Mouse (Mus musculus) layer of hippocampus, adult 9-11 months (tissue): ENCODE data around the gene Plaa.
"Not testable (repeated sequence)": the region's sequence is repeated elsewhere in the genome, so short reads cannot be mapped to it uniquely, and the experiment has no call there.

ENCODE experiments used
- DNase-seq: peaks from one replicate; pipeline ENCODE4 v3.0.0; 2022

Plaa gene

GRCm38 (mm10) chr4:94603031-94603629 is at the start of gene Plaa:
TSS of gene Plaa (minus strand) at chr4:94603244.
- peak; percentile 94 for DNase-seq

GRCm38 (mm10) chr4:94650426-94651175 is 47.6 kb upstream of the Plaa start:
- DNase-seq: not testable (repeated sequence)

- no peak for DNase-seq
Observed at GRCm38 (mm10) chr4:94649920-94650319, 46.9 kb upstream of the Plaa start, which contains the start of gene Lrrc19. TSS of gene Lrrc19 (minus strand) at chr4:94650144.

GRCm38 (mm10) chr4:94643141-94643540 is 40.1 kb upstream of the Plaa start:
- DNase-seq: peak; percentile 16

- no peak for DNase-seq
Observed at GRCm38 (mm10) chr4:94620077-94620476, 17.0 kb upstream of the Plaa start.

GRCm38 (mm10) chr4:94614627-94615006 is 11.6 kb upstream of the Plaa start:
- DNase-seq: no peak

- peak; percentile 96 for DNase-seq
Observed at GRCm38 (mm10) chr4:94613972-94614626, 11.1 kb upstream of the Plaa start, which contains the start of gene Ift74. TSS of gene Ift74 (plus strand) at chr4:94614491.

GRCm38 (mm10) chr4:94610339-94610738 is 7.3 kb upstream of the Plaa start:
- no peak for DNase-seq

GRCm38 (mm10) chr4:94605591-94605990 is 2.5 kb upstream of the Plaa start:
- no peak for DNase-seq

- DNase-seq: no peak
Observed at GRCm38 (mm10) chr4:94604452-94605019, 1.5 kb upstream of the Plaa start.

- no peak for DNase-seq
Observed at GRCm38 (mm10) chr4:94602496-94603030, 481 bp downstream of the Plaa start.

GRCm38 (mm10) chr4:94601395-94601794 is 1.6 kb downstream of the Plaa start:
- no peak for DNase-seq

- DNase-seq: no peak
Observed at GRCm38 (mm10) chr4:94592709-94593108, 10.3 kb downstream of the Plaa start.

- no peak for DNase-seq
Observed at GRCm38 (mm10) chr4:94591765-94592381, 11.2 kb downstream of the Plaa start.

- DNase-seq: no peak
Observed at GRCm38 (mm10) chr4:94572677-94573076, 30.4 kb downstream of the Plaa start.

GRCm38 (mm10) chr4:94564297-94564696 is 38.7 kb downstream of the Plaa start:
- DNase-seq: no peak

GRCm38 (mm10) chr4:94561954-94562648 is 40.9 kb downstream of the Plaa start:
- no peak for DNase-seq

- DNase-seq: no peak
Observed at GRCm38 (mm10) chr4:94560316-94560715, 42.7 kb downstream of the Plaa start.

- DNase-seq: no peak
Observed at GRCm38 (mm10) chr4:94559266-94559665, 43.8 kb downstream of the Plaa start.

- DNase-seq: no peak
Observed at GRCm38 (mm10) chr4:94557145-94557544, 45.9 kb downstream of the Plaa start.

- DNase-seq: peak; percentile 90
Observed at GRCm38 (mm10) chr4:94556265-94557054, 46.6 kb downstream of the Plaa start, which contains the start of the genes Gm10306 and Caap1. TSS of gene Gm10306 (plus strand) at chr4:94556546. TSS of gene Caap1 (minus strand) at chr4:94556796.
